Mouse (Mus musculus): ENCODE measurements around the gene Thsd7a. TPM values are rescaled to one million over a fixed set of nuclear protein-coding genes. Genes with fewer than 3 reads are reported as not detected.

Thsd7a gene
- polyA plus RNA-seq, 1 experiment from 2014 or later: 44.6 TPM

DNA sequence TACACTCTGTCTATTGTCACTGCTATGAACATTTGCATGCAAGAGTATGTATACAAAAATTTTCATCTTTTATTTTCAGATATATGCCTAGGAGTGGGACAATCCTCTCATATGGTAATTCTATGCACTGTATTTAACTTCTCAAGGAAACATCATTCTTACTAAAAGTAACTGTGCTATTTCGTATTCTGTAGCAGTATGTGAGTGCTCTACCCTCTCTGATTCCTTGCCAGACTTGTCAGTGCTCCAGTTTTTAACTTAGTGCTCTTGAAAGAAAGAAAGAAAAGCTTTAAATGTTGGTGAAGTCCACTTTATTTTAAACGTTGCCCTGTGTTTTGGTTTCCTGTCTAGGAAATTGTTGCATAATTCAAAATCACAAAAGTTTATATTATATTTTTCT, 395.6 kb downstream of the Thsd7a start:
- H3K4me3 ChIP-seq: no peak overlapping the region
- ATAC-seq (replicated peaks): no peak
- H3K36me3 ChIP-seq (replicated peaks): no peaks in the 10 kb centered on the region
- WGBS: 77% methylated on average over 2 of the region's 2 CpGs
- no peaks in the 10 kb centered on the region for H3K27me3 ChIP-seq (replicated peaks)
- no peak overlapping the region for H3K9ac ChIP-seq
- H3K4me1 ChIP-seq: peaks cover 2% of the 10 kb centered on the region; the same call in 1 of the 2 replicates
- no peak overlapping the region for H3K4me2 ChIP-seq
- no peaks in the 10 kb centered on the region for H3K9me3 ChIP-seq
- no peak overlapping the region for H3K27ac ChIP-seq

DNA sequence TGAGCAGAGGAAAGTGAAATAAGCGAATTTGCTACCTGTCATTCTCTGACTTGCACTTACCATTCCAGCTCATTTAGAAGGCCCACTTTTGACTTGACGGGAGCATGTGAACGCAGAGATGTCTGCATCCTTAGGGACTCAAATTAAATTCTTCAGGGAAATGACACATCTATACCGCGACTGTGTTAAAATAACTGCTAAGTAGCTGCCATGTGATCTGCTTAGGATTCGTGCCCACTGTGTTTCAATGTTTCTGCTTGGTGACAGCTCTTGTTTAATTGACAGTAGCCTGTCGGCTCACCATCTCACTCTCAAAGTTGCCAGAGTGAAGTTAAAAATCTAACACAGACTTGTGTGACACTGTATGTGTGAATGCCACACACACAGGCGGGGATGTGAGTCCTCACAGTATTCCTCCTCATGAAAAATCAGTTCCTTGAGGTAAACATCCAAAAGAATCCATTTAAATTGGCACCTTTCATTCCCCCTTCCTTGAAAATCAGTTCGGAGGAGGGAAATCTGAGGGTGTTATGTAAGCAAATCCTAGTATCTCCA, 397.0 kb downstream of the Thsd7a start:
- Histone ChIP-seq H3K9ac (no peak overlapping the region), H3K27ac (no peak overlapping the region), H3K36me3 (replicated peaks) (no peaks in the 10 kb centered on the region), H3K4me1 (peaks cover 2% of the 10 kb centered on the region; the same call in 1 of the 2 replicates), H3K27me3 (replicated peaks) (no peaks in the 10 kb centered on the region), H3K9me3 (no peaks in the 10 kb centered on the region), H3K4me3 (no peak overlapping the region), H3K4me2 (no peak overlapping the region)
- WGBS: 65% methylated on average over 9 of the region's 9 CpGs
- ATAC-seq (replicated peaks): peak; percentile 71; the same call in 1 of the 2 replicates

DNA sequence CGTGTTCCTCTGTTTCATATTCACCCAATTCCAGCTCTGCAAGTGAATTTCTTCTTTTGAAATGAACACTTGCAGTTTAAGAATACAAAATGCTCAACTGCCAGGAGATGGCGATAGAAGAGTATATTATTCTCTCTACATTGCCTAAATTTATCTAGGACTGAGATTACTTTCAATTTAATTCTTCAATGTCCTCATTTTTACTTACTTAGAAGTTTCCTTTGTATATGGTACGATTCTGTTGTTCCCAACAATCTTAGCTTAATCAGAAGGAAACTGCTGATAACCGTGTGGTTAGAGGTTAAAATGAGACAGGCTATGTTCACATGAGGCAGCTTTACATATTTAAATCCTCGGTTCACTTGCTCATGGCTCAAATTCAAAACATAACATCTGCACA, 398.5 kb downstream of the Thsd7a start:
- Histone ChIP-seq H3K4me3 (no peak overlapping the region), H3K4me2 (peak overlapping the region; percentile 4; the same call in 1 of the 2 replicates), H3K27me3 (replicated peaks) (no peaks in the 10 kb centered on the region), H3K9ac (no peak overlapping the region), H3K27ac (peak overlapping the region; percentile 11; the same call in 1 of the 2 replicates), H3K9me3 (no peaks in the 10 kb centered on the region), H3K36me3 (replicated peaks) (no peaks in the 10 kb centered on the region), H3K4me1 (peaks cover 2% of the 10 kb centered on the region; the same call in 1 of the 2 replicates)
- WGBS: 25% methylated on average over 5 of the region's 5 CpGs
- ATAC-seq (replicated peaks): peak; percentile 66

DNA sequence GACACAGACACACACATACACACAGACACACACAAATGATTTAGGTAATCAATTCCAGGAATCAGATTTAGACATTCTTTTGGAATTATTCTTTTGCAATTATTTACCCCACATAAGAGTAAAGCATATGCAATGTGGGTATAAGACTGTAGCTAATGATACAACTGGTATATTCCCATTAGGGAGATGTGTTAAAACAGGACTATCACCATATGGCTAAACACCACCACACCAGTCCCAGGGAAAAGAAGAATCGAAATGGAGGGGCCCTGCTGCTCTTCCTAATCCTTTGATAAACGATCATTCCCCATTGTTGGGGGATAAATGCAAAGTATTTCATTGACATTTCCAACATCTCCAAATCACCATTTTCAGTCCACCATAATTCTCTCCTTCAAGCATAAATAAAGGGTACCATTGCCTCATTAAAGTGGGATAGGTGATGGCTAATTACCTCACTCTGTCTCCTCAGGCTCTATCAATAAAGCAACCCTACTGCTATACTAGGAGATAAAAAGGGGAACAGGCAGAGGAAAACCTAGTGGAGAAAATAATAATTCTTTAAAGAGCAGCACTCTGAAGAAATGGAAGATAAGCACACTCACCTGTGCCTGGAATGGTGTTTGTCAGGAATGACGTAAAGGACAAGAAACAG, 400.0 kb downstream of the Thsd7a start:
- H3K27ac ChIP-seq: no peak overlapping the region
- H3K36me3 ChIP-seq (replicated peaks): no peaks in the 10 kb centered on the region
- ATAC-seq (replicated peaks): no peak
- H3K4me3 ChIP-seq: no peak overlapping the region
- no peak overlapping the region for H3K9ac ChIP-seq
- H3K9me3 ChIP-seq: no peaks in the 10 kb centered on the region
- 37% methylated on average over 3 of the region's 3 CpGs for WGBS
- H3K4me1 ChIP-seq: peaks cover 2% of the 10 kb centered on the region; the same call in 1 of the 2 replicates
- H3K4me2 ChIP-seq: no peak overlapping the region
- no peaks in the 10 kb centered on the region for H3K27me3 ChIP-seq (replicated peaks)

DNA sequence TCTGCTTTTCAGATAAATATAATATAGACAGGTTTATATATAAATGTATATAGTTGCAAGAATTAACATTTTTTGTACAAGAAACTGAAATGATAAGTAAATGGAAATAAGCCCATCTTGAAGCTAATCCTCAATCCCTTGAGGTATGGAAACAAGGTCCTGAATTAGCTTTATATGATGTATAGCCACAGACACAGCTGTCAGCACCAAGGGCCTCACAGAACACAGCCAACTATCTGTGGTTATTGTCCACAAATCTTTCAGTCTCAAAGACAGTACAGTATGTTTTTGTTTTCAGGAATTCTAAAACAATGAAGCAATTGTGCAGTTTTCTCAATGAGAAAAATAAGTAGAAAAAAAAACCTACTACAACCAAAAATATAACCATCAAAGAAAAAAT, 400.5 kb downstream of the Thsd7a start:
- Histone ChIP-seq H3K4me3 (no peak overlapping the region), H3K36me3 (replicated peaks) (no peaks in the 10 kb centered on the region), H3K9me3 (no peaks in the 10 kb centered on the region), H3K27me3 (replicated peaks) (no peaks in the 10 kb centered on the region), H3K27ac (no peak overlapping the region), H3K4me2 (no peak overlapping the region), H3K9ac (no peak overlapping the region), H3K4me1 (peaks cover 2% of the 10 kb centered on the region; the same call in 1 of the 2 replicates)
- ATAC-seq (replicated peaks): no peak

DNA sequence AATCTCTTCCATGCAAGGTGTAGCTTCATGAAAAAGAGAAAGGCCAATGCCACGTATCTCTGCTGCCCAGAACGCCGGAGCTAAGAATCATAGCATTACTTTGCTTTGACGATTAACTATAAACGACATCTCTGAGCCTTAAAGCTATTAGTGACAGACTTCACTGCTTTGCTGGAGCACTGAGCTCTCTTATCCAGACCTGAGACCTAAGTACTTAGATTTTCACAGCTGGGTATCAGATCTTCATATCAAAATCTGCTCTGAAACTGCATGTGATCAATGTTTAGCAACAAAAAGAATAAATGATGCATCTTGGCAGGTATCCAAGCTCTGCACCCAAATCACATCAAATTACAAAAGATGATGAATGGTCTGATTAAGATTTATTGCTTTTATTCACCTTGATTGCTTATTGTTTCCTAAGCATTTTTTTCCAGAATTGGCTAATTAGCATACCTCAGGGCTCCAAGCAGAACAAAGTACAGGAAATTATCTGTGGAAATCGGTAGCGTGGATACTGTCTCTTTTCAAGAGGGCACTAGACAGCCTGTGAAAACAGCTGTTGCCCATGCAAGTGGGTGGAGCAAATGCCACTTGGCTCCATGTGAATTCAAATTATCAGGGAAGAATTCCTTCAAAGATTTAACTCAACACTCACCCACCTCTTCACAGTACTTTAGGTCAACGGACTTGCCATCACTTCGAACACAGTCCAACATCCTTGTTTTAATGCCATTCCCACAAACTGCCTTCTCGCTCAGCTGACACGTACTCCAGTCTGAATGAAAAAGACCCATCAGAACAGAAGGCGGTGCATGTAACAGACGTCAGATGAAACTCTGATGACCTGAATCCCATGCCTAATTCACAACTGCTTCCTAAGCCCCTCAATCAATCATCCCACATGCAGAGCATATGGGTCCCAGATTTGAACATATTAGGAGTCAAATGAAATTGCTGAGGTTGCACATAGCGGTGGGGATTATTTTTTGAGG, 412.3 kb downstream of the Thsd7a start:
- peak; percentile 85 for ATAC-seq (replicated peaks)
- WGBS: 50% methylated on average over 14 of the region's 14 CpGs
- H3K4me1 ChIP-seq: peaks cover 9% of the 10 kb centered on the region
- H3K4me3 ChIP-seq: no peak overlapping the region
- no peaks in the 10 kb centered on the region for H3K9me3 ChIP-seq
- H3K4me2 ChIP-seq: no peak overlapping the region
- no peaks in the 10 kb centered on the region for H3K36me3 ChIP-seq (replicated peaks)
- peak overlapping the region; percentile 23; the same call in 1 of the 2 replicates for H3K27ac ChIP-seq
- no peaks in the 10 kb centered on the region for H3K27me3 ChIP-seq (replicated peaks)
- no peak overlapping the region for H3K9ac ChIP-seq

DNA sequence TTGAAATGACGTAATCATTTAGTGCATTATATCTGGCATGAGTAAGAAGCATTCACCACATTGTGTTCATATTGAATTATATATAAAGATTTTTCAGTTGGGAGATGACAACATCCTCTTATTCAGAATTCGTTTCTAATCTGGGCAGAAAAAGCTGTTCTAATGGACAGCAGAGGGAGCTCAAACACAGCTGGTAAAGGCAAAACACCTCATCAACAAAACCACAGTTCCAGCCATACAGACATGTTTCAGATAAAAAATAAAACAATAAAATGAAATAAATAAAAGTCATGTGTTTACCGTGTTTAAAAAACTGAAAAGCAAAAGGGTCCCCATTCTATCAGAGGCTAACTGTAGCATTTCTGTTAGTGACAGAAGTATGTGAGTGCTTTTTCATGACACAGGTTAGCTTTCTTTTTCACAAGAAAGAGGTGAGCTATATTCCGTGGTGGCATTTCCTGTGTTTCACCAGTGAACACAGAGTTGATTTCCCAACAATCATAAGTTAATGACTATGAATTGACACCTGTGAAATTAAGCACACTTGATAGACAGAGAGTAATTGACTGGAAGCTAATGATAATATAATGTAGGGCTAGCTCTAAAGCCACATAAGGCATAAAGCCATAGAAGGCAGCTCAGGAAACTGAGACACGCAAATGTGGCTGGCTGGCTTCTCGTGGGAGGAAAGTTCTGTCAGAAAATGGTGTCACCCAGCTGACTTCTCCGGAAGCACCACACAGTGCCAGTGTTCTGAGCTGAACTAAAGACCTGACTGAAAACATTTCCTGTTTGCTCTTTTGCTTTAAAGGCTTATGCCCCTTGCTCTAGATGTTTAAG, 433.9 kb downstream of the Thsd7a start:
- no peaks in the 10 kb centered on the region for H3K9me3 ChIP-seq
- no peak overlapping the region for H3K4me3 ChIP-seq
- no peak overlapping the region for H3K9ac ChIP-seq
- H3K36me3 ChIP-seq (replicated peaks): no peaks in the 10 kb centered on the region
- H3K27ac ChIP-seq: no peak overlapping the region
- H3K4me1 ChIP-seq: no peaks in the 10 kb centered on the region
- no peaks in the 10 kb centered on the region for H3K27me3 ChIP-seq (replicated peaks)
- ATAC-seq (replicated peaks): peak; percentile 69
- H3K4me2 ChIP-seq: no peak overlapping the region
- 63% methylated on average over 7 of the region's 7 CpGs for WGBS

DNA sequence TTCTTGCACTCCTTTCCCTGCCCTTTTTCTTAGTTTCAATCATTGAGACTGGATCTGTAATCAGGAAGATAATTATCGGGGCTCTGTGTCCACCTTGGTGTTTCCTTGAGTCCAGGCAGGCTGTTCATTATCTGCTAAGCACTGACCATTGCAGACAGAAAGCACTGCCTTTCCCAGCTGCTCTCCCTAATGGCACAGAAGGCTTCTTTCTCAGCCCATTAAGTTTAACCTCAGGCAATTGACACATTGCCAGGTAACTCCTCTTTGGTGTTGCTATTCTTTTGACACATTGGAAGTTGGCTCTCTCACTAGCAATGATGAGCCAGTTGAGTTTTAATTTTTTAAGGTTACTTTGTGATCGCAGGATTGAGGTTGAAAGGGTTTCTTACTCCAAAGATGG, 441.7 kb downstream of the Thsd7a start:
- Histone ChIP-seq H3K27me3 (replicated peaks) (no peaks in the 10 kb centered on the region), H3K4me3 (no peak overlapping the region), H3K9me3 (peaks cover 3% of the 10 kb centered on the region; the same call in 1 of the 2 replicates), H3K36me3 (replicated peaks) (no peaks in the 10 kb centered on the region), H3K4me2 (no peak overlapping the region), H3K4me1 (no peaks in the 10 kb centered on the region), H3K9ac (no peak overlapping the region), H3K27ac (no peak overlapping the region)
- 78% methylated on average over 2 of the region's 2 CpGs for WGBS
- peak; percentile 39; the same call in 1 of the 2 replicates for ATAC-seq (replicated peaks)

DNA sequence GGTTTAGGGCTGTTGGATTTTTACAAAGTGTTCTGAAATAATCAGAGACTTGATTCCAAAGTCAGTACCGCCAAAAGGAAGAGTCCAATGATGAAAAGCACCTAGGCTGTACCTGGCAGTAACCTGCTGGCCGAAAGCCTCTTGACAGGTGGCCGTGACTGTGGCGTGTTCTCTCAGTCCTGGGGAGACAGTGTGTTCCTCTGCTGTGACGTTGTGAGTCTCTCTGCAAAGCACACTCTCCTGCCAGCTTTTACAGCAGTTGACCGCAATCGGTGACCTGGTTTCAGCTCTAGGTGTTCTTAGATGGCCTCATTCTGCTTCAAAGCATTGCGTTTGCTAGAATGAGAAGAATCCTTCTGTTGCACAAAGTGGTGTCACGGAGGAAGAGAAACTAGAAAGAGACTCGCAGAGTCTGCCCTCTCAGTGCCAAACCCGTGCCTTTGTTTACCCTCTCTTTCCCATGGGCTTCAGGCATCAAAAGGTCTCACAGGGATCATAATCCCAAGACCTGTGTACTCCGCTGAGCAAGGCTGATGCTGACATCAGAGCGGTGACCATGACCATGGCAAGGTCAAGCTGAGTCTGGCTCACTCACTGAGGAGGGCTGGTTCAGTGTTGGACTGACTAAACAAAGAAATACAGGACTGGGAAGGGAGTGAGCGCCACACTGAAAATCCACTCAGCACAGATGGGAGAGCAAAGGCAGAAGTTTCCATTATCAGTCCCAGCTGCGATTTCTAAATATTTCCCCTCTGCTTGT, 486.4 kb downstream of the Thsd7a start:
- WGBS: 83% methylated on average over 15 of the region's 15 CpGs
- H3K27ac ChIP-seq: no peak overlapping the region
- peaks cover 21% of the 10 kb centered on the region for H3K4me1 ChIP-seq
- no peak overlapping the region for H3K9ac ChIP-seq
- H3K9me3 ChIP-seq: no peaks in the 10 kb centered on the region
- no peak overlapping the region for H3K4me2 ChIP-seq
- H3K27me3 ChIP-seq (replicated peaks): no peaks in the 10 kb centered on the region
- no peak overlapping the region for H3K4me3 ChIP-seq
- ATAC-seq (replicated peaks): no peak
- no peaks in the 10 kb centered on the region for H3K36me3 ChIP-seq (replicated peaks)
